Mouse (Mus musculus) G1E (cell line): ENCODE data around the gene Cadps.

Experiments
- CTCF ChIP-seq: IDR thresholded peaks from 2 replicates; pipeline ENCODE4 v1.5.1; 2012; ENCODE audit warnings: low read depth, low read length, inconsistent platforms, mixed read lengths
- TAL1 ChIP-seq: conservative IDR thresholded peaks from 2 replicates; pipeline ENCODE4 v1.6.1; 2012; ENCODE audit warnings: low read depth, low read length, inconsistent platforms, mixed read lengths

DNA sequence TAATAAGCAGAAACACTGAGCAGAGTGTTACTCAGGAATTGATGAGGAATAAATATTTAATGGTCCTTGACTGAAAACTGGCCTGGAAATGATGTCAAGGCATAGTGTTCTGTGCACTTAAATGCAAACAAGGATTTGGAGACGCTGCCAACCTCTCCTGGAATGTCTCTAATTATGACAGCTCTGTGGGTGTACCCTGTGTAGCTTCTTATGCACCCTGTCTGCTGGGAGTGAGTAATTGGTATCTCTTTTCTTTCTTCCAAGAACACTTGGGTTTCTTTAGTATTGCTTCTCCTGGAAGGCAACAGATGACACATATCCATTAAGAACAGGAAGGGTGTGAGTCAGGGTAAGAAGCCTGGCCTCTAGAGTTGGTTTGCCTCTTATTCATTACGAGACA is 42.4 kb upstream of the Cadps start:
- no peak for TF ChIP-seq TAL1
- no peak for TF ChIP-seq CTCF
